Mouse (Mus musculus): ENCODE data around the gene Vps13a. TPM values are rescaled to one million over a fixed set of nuclear protein-coding genes. Genes with fewer than 3 reads are reported as not detected.
A peak's percentile ranks its signal among the peaks of the same experiment; 100 is the strongest.
"Not testable (repeated sequence)": the region's sequence is repeated elsewhere in the genome, so short reads cannot be mapped to it uniquely, and the experiment has no call there.

The Vps13a gene
- 10 to 100 TPM; 63.7 to 78.3 (median 70.5) TPM for total RNA-seq (2022)

GRCm38 (mm10) chr19:16780790-16781384 lies at the start of gene Vps13a:
Gene Vps13a, minus strand, starts transcription at chr19:16780933.
- peak; percentile 63 to 83 for DNase-seq (ENCODE audit: low spot score in 2 of 2)

- DNase-seq (ENCODE audit: low spot score in 2 of 2), result no peak
Observed at GRCm38 (mm10) chr19:16827657-16828056, 46.9 kb upstream of the Vps13a start.

GRCm38 (mm10) chr19:16825228-16825627 lies 44.5 kb upstream of the Vps13a start:
- no peak for DNase-seq (ENCODE audit: low spot score in 2 of 2)

GRCm38 (mm10) chr19:16814848-16815247 lies 34.1 kb upstream of the Vps13a start:
- DNase-seq (ENCODE audit: low spot score in 2 of 2), result no peak

GRCm38 (mm10) chr19:16813306-16813705 lies 32.6 kb upstream of the Vps13a start:
- DNase-seq (ENCODE audit: low spot score in 2 of 2), result no peak

- DNase-seq (ENCODE audit: low spot score in 2 of 2), result no peak
Observed at GRCm38 (mm10) chr19:16812072-16812608, 31.4 kb upstream of the Vps13a start.

GRCm38 (mm10) chr19:16805102-16805501 lies 24.4 kb upstream of the Vps13a start:
- DNase-seq (ENCODE audit: low spot score in 2 of 2), result no peak

GRCm38 (mm10) chr19:16804578-16804977 lies 23.8 kb upstream of the Vps13a start:
- no peak for DNase-seq (ENCODE audit: low spot score in 2 of 2)

- no peak for DNase-seq (ENCODE audit: low spot score in 2 of 2)
Observed at GRCm38 (mm10) chr19:16802707-16803106, 22.0 kb upstream of the Vps13a start.

- no peak for DNase-seq (ENCODE audit: low spot score in 2 of 2)
Observed at GRCm38 (mm10) chr19:16802123-16802522, 21.4 kb upstream of the Vps13a start.

- DNase-seq (ENCODE audit: low spot score in 2 of 2), result no peak
Observed at GRCm38 (mm10) chr19:16797923-16798322, 17.2 kb upstream of the Vps13a start.

- not testable (repeated sequence) for DNase-seq (ENCODE audit: low spot score in 2 of 2)
Observed at GRCm38 (mm10) chr19:16794486-16794885, 13.8 kb upstream of the Vps13a start.

- no peak for DNase-seq (ENCODE audit: low spot score in 2 of 2)
Observed at GRCm38 (mm10) chr19:16789930-16790329, 9.2 kb upstream of the Vps13a start.

GRCm38 (mm10) chr19:16784879-16785278 lies 4.1 kb upstream of the Vps13a start:
- no peak for DNase-seq (ENCODE audit: low spot score in 2 of 2)

GRCm38 (mm10) chr19:16781406-16782019 lies 780 bp upstream of the Vps13a start:
- no peak for DNase-seq (ENCODE audit: low spot score in 2 of 2)

- DNase-seq (ENCODE audit: low spot score in 2 of 2), result peak; percentile 24 to 29
Observed at GRCm38 (mm10) chr19:16780251-16780783, 416 bp downstream of the Vps13a start.

- no peak for DNase-seq (ENCODE audit: low spot score in 2 of 2)
Observed at GRCm38 (mm10) chr19:16779786-16780185, 947 bp downstream of the Vps13a start.

- no peak for DNase-seq (ENCODE audit: low spot score in 2 of 2)
Observed at GRCm38 (mm10) chr19:16779281-16779680, 1.5 kb downstream of the Vps13a start.

- DNase-seq (ENCODE audit: low spot score in 2 of 2), result no peak
Observed at GRCm38 (mm10) chr19:16778578-16778977, 2.2 kb downstream of the Vps13a start.

- no peak for DNase-seq (ENCODE audit: low spot score in 2 of 2)
Observed at GRCm38 (mm10) chr19:16777901-16778300, 2.8 kb downstream of the Vps13a start.

GRCm38 (mm10) chr19:16777391-16777790 lies 3.3 kb downstream of the Vps13a start:
- DNase-seq (ENCODE audit: low spot score in 2 of 2), result not testable (repeated sequence)

- no peak for DNase-seq (ENCODE audit: low spot score in 2 of 2)
Observed at GRCm38 (mm10) chr19:16773237-16774016, 7.3 kb downstream of the Vps13a start.
